Mouse (Mus musculus): Measurements from ENCODE around the gene Gkn1.

DNA sequence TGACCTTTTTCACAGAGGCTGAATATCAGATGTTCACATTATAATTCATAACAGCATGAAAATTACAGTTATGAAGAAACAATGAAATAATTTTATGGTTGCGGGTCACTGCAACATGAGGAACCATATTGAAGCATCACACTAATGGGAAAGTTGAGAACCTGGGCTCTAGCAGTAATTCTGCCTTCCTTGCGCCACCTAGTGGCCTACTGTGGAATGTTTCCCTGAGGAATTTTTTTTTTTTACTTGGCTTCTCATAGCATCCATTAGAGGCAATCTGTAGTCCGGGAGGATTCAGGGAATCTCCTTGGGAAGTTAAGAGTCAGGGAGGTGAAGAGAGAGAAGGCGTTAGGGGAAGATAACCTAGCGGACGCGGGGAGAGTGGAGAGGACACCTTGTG lies 35.5 kb upstream of the Gkn1 start:
- peak; percentile 97 for TF ChIP-seq CTCF (IDR thresholded peaks at IDR 0.05)
- no peak for TF ChIP-seq POLR2A (IDR thresholded peaks at IDR 0.05; ENCODE audit: insufficient read depth, low read depth, low read length)

Data from heart, adult 2 months (tissue).